In genomic region chr9:83349905-83350304, GRCm38 (mm10) we compare ENCODE assay signal across 7 mouse cellular contexts.
DNase-seq lines count a peak whose midpoint lies in the region; ATAC-seq and TF ChIP-seq lines count a peak whose summit lies in the region.

No protein-coding gene starts in this region.

- H3K36me3 ChIP-seq in embryonic facial prominence, embryonic 12.5 days = no peaks in the 10 kb centered on the region
- no peaks in the 10 kb centered on the region for H3K36me3 ChIP-seq in forebrain, embryonic 15.5 days
- H3K36me3 ChIP-seq in neural tube, embryonic 12.5 days = no peaks in the 10 kb centered on the region

- no peaks in the 10 kb centered on the region for H3K27me3 ChIP-seq in embryonic facial prominence, embryonic 12.5 days
- no peaks in the 10 kb centered on the region for H3K27me3 ChIP-seq in forebrain, embryonic 15.5 days
- no peaks in the 10 kb centered on the region for H3K27me3 ChIP-seq in neural tube, embryonic 12.5 days (replicated peaks)

- no peak overlapping the region for H3K9ac ChIP-seq in embryonic facial prominence, embryonic 12.5 days
- H3K9ac ChIP-seq in forebrain, embryonic 15.5 days (replicated peaks) = no peak overlapping the region
- no peak overlapping the region; the same call in 1 of the 2 replicates for H3K9ac ChIP-seq in neural tube, embryonic 12.5 days

- no peak for ATAC-seq in embryonic facial prominence, embryonic 12.5 days (ENCODE audit: insufficient number of reproducible peaks, insufficient read depth, low FRiP score, low TSS enrichment)
- ATAC-seq in forebrain, embryonic 15.5 days (replicated peaks) = no peak
- no peak; the same call in 1 of the 2 replicates for ATAC-seq in neural tube, embryonic 12.5 days (ENCODE audit: low FRiP score, low read depth)

- 9% methylated on average over 1 of the region's 1 CpGs for WGBS in embryonic facial prominence, embryonic 12.5 days
- WGBS in forebrain, embryonic 15.5 days = 4% methylated on average over 1 of the region's 1 CpGs
- WGBS in neural tube, embryonic 12.5 days = 10% methylated on average over 1 of the region's 1 CpGs

- no peak overlapping the region for H3K4me2 ChIP-seq in embryonic facial prominence, embryonic 12.5 days (replicated peaks)
- no peak overlapping the region for H3K4me2 ChIP-seq in forebrain, embryonic 15.5 days (replicated peaks)
- 0 out of 2 replicates have a peak overlapping the region, but pooled peaks have one; percentile 20 for H3K4me2 ChIP-seq in neural tube, embryonic 12.5 days (replicated peaks)

- peak overlapping the region; percentile 73 for H3K27ac ChIP-seq in layer of hippocampus, adult 2 months
- H3K27ac ChIP-seq in embryonic facial prominence, embryonic 12.5 days = peak overlapping the region; percentile 84
- H3K27ac ChIP-seq in forebrain, embryonic 15.5 days (replicated peaks) = peak overlapping the region; percentile 34; the same call in 1 of the 2 replicates
- no peak overlapping the region for H3K27ac ChIP-seq in neural tube, embryonic 12.5 days

- no peak for TF ChIP-seq CTCF in layer of hippocampus, adult 2 months (conservative IDR thresholded peaks at IDR 0.05)

- H3K4me1 ChIP-seq in embryonic facial prominence, embryonic 12.5 days = peaks cover 34% of the 10 kb centered on the region
- peaks cover 13% of the 10 kb centered on the region for H3K4me1 ChIP-seq in forebrain, embryonic 15.5 days
- H3K4me1 ChIP-seq in neural tube, embryonic 12.5 days = peaks cover 20% of the 10 kb centered on the region

- H3K9me3 ChIP-seq in embryonic facial prominence, embryonic 12.5 days = no peaks in the 10 kb centered on the region
- H3K9me3 ChIP-seq in forebrain, embryonic 15.5 days = no peaks in the 10 kb centered on the region
- no peaks in the 10 kb centered on the region for H3K9me3 ChIP-seq in neural tube, embryonic 12.5 days

- DNase-seq in layer of hippocampus, adult 2 months (ENCODE audit: low spot score in 2 of 2) = no peak
- DNase-seq in layer of hippocampus, adult 9-11 months = no peak
- no peak for DNase-seq in testis, postnatal 14 days (ENCODE audit: low spot score)
- no peak for DNase-seq in right cerebral cortex, postnatal 14 days

- H3K4me3 ChIP-seq in layer of hippocampus, adult 2 months = no peak overlapping the region
- no peak overlapping the region for H3K4me3 ChIP-seq in embryonic facial prominence, embryonic 12.5 days
- H3K4me3 ChIP-seq in forebrain, embryonic 15.5 days = no peak overlapping the region
- no peak overlapping the region for H3K4me3 ChIP-seq in neural tube, embryonic 12.5 days
